Mouse (Mus musculus): ENCODE measurements around the gene Fer. TPM values are rescaled to one million over a fixed set of nuclear protein-coding genes. Genes with fewer than 3 reads are reported as not detected.

Gene Fer
- polyA plus RNA-seq, 1 experiment from 2014 or later, result 23.1 TPM

GRCm38 (mm10) chr17:63886988-63887387 lies 24.1 kb downstream of the Fer start:
- 95% methylated on average over 2 of the region's 2 CpGs for WGBS
- DNase-seq (ENCODE audit: low spot score), result no peak
- Histone ChIP-seq H3K36me3 (no peaks in the 10 kb centered on the region), H3K4me3 (no peak overlapping the region), H3K4me1 (replicated peaks) (no peaks in the 10 kb centered on the region), H3K27ac (no peak overlapping the region), H3K9me3 (no peaks in the 10 kb centered on the region), H3K27me3 (ENCODE audit: insufficient read depth, poor library complexity, severe bottlenecking) (no peaks in the 10 kb centered on the region)

GRCm38 (mm10) chr17:63890611-63891010 lies 27.7 kb downstream of the Fer start:
- Histone ChIP-seq H3K4me3 (no peak overlapping the region), H3K9me3 (no peaks in the 10 kb centered on the region), H3K36me3 (no peaks in the 10 kb centered on the region), H3K27ac (no peak overlapping the region), H3K27me3 (ENCODE audit: insufficient read depth, poor library complexity, severe bottlenecking) (no peaks in the 10 kb centered on the region), H3K4me1 (replicated peaks) (no peaks in the 10 kb centered on the region)
- DNase-seq (ENCODE audit: low spot score), result no peak

DNA sequence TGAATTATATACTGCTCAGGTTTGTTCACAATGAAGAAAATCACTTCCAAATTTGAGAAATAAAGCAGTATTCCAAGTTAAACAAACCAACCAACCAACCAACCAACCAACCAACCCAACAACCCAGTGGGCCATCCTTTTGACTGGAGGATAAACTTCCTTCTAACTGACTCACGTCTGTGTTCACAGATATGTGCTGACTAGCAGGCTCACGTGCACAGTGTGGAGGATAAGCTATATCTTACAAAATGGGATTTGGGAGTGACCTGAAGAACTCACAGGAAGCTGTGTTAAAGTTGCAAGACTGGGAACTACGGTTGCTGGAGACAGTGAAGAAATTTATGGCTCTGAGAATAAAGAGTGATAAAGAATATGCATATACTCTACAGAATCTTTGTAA lies 33.0 kb downstream of the Fer start:
- Histone ChIP-seq H3K4me3 (no peak overlapping the region), H3K27me3 (ENCODE audit: insufficient read depth, poor library complexity, severe bottlenecking) (no peaks in the 10 kb centered on the region), H3K4me1 (replicated peaks) (no peaks in the 10 kb centered on the region), H3K27ac (no peak overlapping the region), H3K36me3 (peaks cover 4% of the 10 kb centered on the region; the same call in 1 of the 2 replicates), H3K9me3 (no peaks in the 10 kb centered on the region)
- 92% methylated on average over 3 of the region's 3 CpGs for WGBS
- DNase-seq (ENCODE audit: low spot score), result no peak

- Histone ChIP-seq H3K4me1 (replicated peaks) (no peaks in the 10 kb centered on the region), H3K27me3 (ENCODE audit: insufficient read depth, poor library complexity, severe bottlenecking) (no peaks in the 10 kb centered on the region), H3K27ac (no peak overlapping the region), H3K36me3 (peaks cover 4% of the 10 kb centered on the region; the same call in 1 of the 2 replicates), H3K4me3 (no peak overlapping the region), H3K9me3 (no peaks in the 10 kb centered on the region)
- 86% methylated on average over 7 of the region's 7 CpGs for WGBS
- no peak for DNase-seq (ENCODE audit: low spot score)
Measured at GRCm38 (mm10) chr17:63897050-63897449, 34.2 kb downstream of the Fer start.

DNA sequence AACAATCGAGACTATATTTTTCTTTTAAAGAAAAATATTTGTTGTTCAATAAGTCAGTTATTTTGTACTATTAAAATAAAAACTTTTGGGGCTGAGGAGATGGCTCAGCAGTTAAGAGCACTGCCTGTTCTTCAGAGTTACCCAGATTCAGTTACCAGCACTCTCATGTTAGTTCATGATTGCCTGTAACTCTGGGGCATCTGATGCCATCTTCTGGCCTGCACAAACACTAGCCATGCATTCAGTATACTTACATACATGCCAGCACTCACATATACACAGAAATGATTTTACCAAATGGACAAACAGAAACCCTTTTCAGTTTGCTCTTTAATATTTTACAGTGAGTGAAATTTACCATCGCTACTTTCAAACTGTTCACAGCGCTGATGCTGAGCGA lies 46.4 kb downstream of the Fer start:
- H3K36me3 ChIP-seq, result peaks cover 6% of the 10 kb centered on the region
- WGBS, result 96% methylated on average over 4 of the region's 4 CpGs
- H3K9me3 ChIP-seq, result peaks cover 5% of the 10 kb centered on the region
- no peak for DNase-seq (ENCODE audit: low spot score)
- H3K27ac ChIP-seq, result no peak overlapping the region
- H3K4me3 ChIP-seq, result no peak overlapping the region
- H3K4me1 ChIP-seq (replicated peaks), result no peaks in the 10 kb centered on the region
- H3K27me3 ChIP-seq (ENCODE audit: insufficient read depth, poor library complexity, severe bottlenecking), result no peaks in the 10 kb centered on the region

GRCm38 (mm10) chr17:63921601-63922203 lies 58.8 kb downstream of the Fer start:
- no peaks in the 10 kb centered on the region for H3K36me3 ChIP-seq
- H3K9me3 ChIP-seq, result no peaks in the 10 kb centered on the region
- no peak for DNase-seq (ENCODE audit: low spot score)
- H3K4me3 ChIP-seq, result no peak overlapping the region
- WGBS, result 87% methylated on average over 6 of the region's 6 CpGs
- H3K4me1 ChIP-seq (replicated peaks), result no peaks in the 10 kb centered on the region
- H3K27ac ChIP-seq, result no peak overlapping the region
- no peaks in the 10 kb centered on the region for H3K27me3 ChIP-seq (ENCODE audit: insufficient read depth, poor library complexity, severe bottlenecking)

DNA sequence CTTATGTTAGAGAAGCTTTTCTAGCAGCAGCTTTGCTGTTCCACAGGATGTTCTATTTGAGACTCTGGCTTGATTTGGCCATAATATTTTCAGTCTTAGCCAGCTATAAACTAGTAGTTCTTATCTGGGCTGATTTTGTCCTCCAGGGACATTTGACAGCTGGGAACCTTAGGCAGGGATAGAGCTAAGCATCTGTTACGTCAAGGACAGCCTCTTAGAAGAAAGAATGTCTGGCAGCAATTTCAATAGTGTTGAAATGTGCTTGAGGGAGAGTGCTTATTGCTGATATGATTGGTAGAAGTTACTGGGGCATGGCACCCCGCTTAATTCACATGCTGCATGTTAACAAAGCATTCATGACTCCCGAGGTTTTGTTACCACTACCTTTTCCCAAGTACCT lies 62.7 kb downstream of the Fer start:
- Histone ChIP-seq H3K36me3 (no peaks in the 10 kb centered on the region), H3K27ac (no peak overlapping the region), H3K9me3 (no peaks in the 10 kb centered on the region), H3K4me1 (replicated peaks) (no peaks in the 10 kb centered on the region), H3K27me3 (ENCODE audit: insufficient read depth, poor library complexity, severe bottlenecking) (no peaks in the 10 kb centered on the region), H3K4me3 (no peak overlapping the region)
- DNase-seq (ENCODE audit: low spot score), result no peak
- WGBS, result 82% methylated on average over 3 of the region's 3 CpGs

- Histone ChIP-seq H3K36me3 (peaks cover 14% of the 10 kb centered on the region), H3K4me1 (replicated peaks) (no peaks in the 10 kb centered on the region; the same call in 1 of the 2 replicates), H3K4me3 (no peak overlapping the region), H3K9me3 (no peaks in the 10 kb centered on the region), H3K27ac (no peak overlapping the region), H3K27me3 (ENCODE audit: insufficient read depth, poor library complexity, severe bottlenecking) (no peaks in the 10 kb centered on the region)
- DNase-seq (ENCODE audit: low spot score), result no peak
- 81% methylated on average over 4 of the region's 4 CpGs for WGBS
Measured at GRCm38 (mm10) chr17:63930634-63931033, 67.8 kb downstream of the Fer start.

DNA sequence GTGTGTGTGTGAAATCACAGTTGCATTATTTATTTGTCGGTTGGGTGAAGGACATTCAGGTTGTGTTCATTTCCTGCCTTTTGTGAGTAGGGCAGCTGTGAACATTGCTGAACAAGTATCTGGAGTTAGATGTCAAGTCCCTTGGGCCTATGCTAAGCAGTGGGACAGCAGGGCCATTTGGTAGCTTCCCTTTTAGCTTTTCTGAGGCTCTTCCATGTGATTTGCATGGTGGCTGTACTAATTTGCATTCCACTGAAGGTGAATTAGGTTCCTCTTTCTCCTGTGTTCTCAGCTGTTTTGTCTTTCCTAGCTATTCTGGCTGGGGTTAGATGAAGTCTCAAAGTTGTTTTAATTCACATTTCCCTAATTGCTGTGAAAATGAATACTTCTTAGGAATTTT lies 68.7 kb downstream of the Fer start:
- Histone ChIP-seq H3K27me3 (ENCODE audit: insufficient read depth, poor library complexity, severe bottlenecking) (no peaks in the 10 kb centered on the region), H3K4me1 (replicated peaks) (no peaks in the 10 kb centered on the region; the same call in 1 of the 2 replicates), H3K36me3 (peaks cover 14% of the 10 kb centered on the region), H3K27ac (no peak overlapping the region), H3K9me3 (no peaks in the 10 kb centered on the region), H3K4me3 (no peak overlapping the region)
- no peak for DNase-seq (ENCODE audit: low spot score)
- 72% methylated on average over 1 of the region's 1 CpGs for WGBS

DNA sequence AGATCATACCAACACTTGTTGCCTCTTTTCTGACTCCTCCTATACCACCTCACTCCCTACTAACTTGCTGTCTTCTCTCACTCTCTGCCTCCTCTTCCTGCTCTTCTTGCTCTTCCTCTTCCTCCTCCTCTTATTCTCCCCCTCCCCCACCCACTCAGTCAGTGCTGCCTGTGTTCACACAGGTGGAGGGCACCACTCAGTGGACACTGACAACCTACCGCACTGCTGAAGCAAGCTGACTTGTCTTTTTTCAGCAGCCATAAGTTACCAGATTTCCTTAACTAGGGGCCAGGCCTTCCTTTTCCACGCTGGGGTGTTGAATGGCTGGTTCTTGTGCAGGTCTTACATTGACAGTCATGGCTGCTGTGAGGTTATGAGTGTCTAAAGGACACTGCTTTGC lies 72.5 kb downstream of the Fer start:
- Histone ChIP-seq H3K36me3 (peaks cover 14% of the 10 kb centered on the region), H3K9me3 (no peaks in the 10 kb centered on the region), H3K4me1 (replicated peaks) (no peaks in the 10 kb centered on the region; the same call in 1 of the 2 replicates), H3K27me3 (ENCODE audit: insufficient read depth, poor library complexity, severe bottlenecking) (no peaks in the 10 kb centered on the region), H3K4me3 (no peak overlapping the region), H3K27ac (no peak overlapping the region)
- WGBS, result 93% methylated on average over 2 of the region's 2 CpGs
- DNase-seq (ENCODE audit: low spot score), result no peak

DNA sequence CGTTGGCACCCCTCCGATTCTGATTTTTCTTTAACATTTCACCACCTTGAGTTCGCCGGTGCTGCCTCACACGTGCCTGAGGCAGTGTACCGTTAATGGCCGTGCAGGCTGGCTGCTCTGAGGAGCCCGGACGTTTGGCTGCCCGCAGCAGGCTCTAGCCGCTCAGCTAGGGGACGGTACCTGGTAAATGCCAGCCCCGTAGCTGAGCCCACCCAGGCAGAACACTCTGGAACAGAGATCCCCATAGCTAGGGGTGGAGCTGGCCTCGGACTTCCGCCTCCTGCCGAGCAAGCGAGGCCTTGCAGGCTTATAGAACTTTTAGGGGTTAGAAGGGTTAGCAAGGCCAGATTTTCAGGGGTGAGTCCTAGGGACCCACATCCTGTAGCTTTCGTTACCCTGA lies 75.0 kb downstream of the Fer start:
- DNase-seq (ENCODE audit: low spot score), result no peak
- no peaks in the 10 kb centered on the region for H3K27me3 ChIP-seq (ENCODE audit: insufficient read depth, poor library complexity, severe bottlenecking)
- H3K36me3 ChIP-seq, result peaks cover 14% of the 10 kb centered on the region
- H3K4me1 ChIP-seq (replicated peaks), result no peaks in the 10 kb centered on the region
- H3K4me3 ChIP-seq, result no peak overlapping the region
- H3K9me3 ChIP-seq, result no peaks in the 10 kb centered on the region
- H3K27ac ChIP-seq, result no peak overlapping the region
- WGBS, result 57% methylated on average over 18 of the region's 18 CpGs

DNA sequence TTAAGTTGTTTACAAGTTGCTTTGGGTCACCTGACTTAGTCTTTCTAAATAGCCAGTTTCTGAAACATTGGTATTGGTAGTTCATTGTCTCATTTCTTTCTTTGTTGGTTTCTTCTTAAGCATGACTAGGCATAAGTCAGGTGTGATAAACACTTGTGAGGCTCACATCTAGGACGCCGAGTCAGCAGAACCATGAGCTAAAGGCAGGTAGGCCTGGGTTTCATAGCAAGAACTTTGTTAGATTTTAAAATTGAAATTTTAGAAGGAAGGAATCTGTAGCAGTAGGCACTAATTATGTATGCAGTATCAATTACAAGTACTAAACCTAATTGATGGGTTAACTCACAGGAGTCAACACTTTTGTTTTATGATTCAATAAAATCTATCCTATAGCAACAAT lies 83.9 kb downstream of the Fer start:
- 96% methylated on average over 2 of the region's 2 CpGs for WGBS
- Histone ChIP-seq H3K27ac (no peak overlapping the region), H3K9me3 (no peaks in the 10 kb centered on the region), H3K36me3 (peaks cover 5% of the 10 kb centered on the region; the same call in 1 of the 2 replicates), H3K4me1 (replicated peaks) (no peaks in the 10 kb centered on the region), H3K4me3 (no peak overlapping the region), H3K27me3 (ENCODE audit: insufficient read depth, poor library complexity, severe bottlenecking) (no peaks in the 10 kb centered on the region)
- no peak for DNase-seq (ENCODE audit: low spot score)

GRCm38 (mm10) chr17:63948811-63949210 lies 85.9 kb downstream of the Fer start:
- H3K9me3 ChIP-seq, result no peaks in the 10 kb centered on the region
- no peak overlapping the region for H3K4me3 ChIP-seq
- 91% methylated on average over 4 of the region's 4 CpGs for WGBS
- H3K27me3 ChIP-seq (ENCODE audit: insufficient read depth, poor library complexity, severe bottlenecking), result no peaks in the 10 kb centered on the region
- H3K4me1 ChIP-seq (replicated peaks), result no peaks in the 10 kb centered on the region
- peaks cover 5% of the 10 kb centered on the region; the same call in 1 of the 2 replicates for H3K36me3 ChIP-seq
- H3K27ac ChIP-seq, result no peak overlapping the region
- no peak for DNase-seq (ENCODE audit: low spot score)

DNA sequence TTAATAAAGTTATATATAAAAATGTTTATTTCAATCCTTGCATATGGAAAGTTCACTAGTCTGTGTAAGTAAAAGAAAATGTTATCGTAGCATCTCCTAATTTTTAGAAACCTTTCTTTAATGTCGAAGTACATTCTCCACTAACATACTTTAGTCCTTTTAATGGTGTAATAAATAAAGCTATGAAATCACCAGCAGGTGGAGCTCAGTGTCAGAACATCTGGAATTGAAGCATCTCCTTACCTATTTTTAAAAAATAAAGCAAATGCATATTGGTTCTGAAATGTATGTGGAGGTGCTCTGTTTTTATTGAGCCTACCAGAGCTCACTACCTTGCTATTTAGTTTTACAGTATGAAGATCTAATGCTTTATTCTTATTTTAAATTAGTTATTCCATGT lies 88.6 kb downstream of the Fer start:
- no peak for DNase-seq (ENCODE audit: low spot score)
- Histone ChIP-seq H3K27me3 (ENCODE audit: insufficient read depth, poor library complexity, severe bottlenecking) (no peaks in the 10 kb centered on the region), H3K27ac (no peak overlapping the region), H3K9me3 (no peaks in the 10 kb centered on the region), H3K36me3 (no peaks in the 10 kb centered on the region), H3K4me1 (replicated peaks) (no peaks in the 10 kb centered on the region), H3K4me3 (no peak overlapping the region)
- WGBS, result 92% methylated on average over 2 of the region's 2 CpGs

Measured in hindbrain, embryonic 10.5 days (tissue).